Mouse (Mus musculus): Measurements from ENCODE around the gene Lrriq1.

DNA sequence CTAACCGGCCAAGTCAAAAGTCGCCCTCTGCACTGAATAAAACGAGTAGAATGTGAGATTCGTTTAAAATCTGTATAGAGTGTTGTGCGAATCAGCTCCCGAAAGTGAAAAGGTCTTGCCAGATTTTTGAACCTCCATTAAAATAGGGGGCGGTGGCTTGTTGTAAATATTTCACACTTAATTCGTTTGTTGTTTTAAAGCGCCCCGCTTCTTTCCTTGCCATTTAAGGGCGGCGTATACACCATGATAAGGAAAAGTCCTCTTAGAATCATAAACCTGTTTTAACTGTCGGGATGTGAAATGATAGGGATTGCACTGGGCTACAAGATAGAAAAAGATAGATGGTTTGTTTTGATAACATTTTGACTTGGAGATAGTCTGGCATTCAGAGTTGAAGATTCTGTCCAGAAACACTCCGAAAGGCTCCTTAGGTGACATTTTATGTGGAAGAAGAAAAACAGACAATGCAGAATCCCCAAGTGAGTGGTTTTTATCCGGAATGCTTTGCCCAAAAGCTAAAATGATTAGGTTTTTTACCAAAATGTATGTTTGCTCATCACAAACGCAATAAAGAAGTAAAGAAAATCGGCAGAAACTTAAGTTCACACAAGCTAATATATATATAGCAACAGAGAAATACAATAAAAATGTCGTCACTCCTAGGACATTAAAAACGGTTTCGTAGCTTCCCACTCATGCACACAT lies 208.7 kb downstream of the Lrriq1 start:
- TF ChIP-seq CTCF (conservative IDR thresholded peaks at IDR 0.05; ENCODE audit: insufficient read depth, insufficient read length, low read depth, low read length) (no peak), POLR2A (IDR thresholded peaks at IDR 0.05; ENCODE audit: low read depth, low read length) (no peak)

All from kidney, adult 2 months (tissue).